Mouse (Mus musculus) right cerebral cortex, postnatal 36 days (tissue): ENCODE data around the gene Kcnk6.
A peak's percentile ranks its signal among the peaks of the same experiment; 100 is the strongest.
"Not testable (repeated sequence)": the region's sequence is repeated elsewhere in the genome, so short reads cannot be mapped to it uniquely, and the experiment has no call there.

Source experiments
- DNase-seq, 2 experiments: peaks; one replicate each; pipeline ENCODE4 v3.0.0; 2022; ENCODE audit warnings: low spot score in 2 of 2, mixed read lengths in 1 of 2

Gene Kcnk6

GRCm38 (mm10) chr7:29246619-29247313 lies 14.5 kb upstream of the Kcnk6 start:
- no peak for DNase-seq

DNA sequence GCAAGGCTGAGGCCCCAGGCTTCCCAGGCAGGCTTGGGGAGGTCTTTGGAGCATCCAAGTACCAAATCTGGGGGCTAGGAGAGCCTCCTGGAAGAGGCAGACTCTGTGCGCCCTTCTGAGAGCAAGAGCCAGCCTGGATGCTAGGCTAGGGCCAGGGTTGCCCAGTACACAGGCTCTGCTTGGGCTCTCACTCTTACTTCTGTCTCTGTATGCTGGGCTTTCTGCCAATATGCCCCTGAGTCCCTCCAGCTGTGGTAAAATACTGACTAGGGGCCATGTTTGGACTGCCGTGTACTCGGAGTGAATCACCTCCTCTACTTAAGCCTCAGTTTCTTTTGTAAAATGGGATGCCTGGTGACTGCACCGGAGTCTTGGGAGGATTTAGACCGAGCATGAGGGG lies 13.7 kb upstream of the Kcnk6 start:
- no peak for DNase-seq

- no peak for DNase-seq
Measured at GRCm38 (mm10) chr7:29244732-29245416, 12.6 kb upstream of the Kcnk6 start.

- peak; percentile 97 for DNase-seq
Measured at GRCm38 (mm10) chr7:29238019-29238967, 6.0 kb upstream of the Kcnk6 start, which contains the start of gene Yif1b. Gene Yif1b, plus strand, starts transcription at chr7:29238329.

DNA sequence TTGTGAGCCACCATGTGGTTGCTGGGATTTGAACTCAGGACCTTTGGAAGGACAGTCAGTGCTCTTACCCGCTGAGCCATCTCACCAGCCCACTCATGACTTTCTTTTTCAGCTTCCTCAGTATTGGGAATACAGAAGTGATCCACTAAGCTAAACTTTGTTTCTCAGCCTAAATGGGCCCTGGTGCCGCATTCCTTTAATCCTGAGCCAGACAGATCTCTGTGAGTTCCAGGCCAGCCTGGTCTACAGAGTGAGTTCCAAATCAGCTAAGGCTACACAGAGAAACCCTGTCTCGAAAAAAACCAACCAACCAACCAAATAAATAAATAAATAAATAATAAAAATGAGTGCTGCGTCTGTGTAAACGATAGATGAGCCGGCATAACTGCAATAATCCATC lies 5.3 kb upstream of the Kcnk6 start:
- not testable (repeated sequence) for DNase-seq

- DNase-seq: no peak
Measured at GRCm38 (mm10) chr7:29236593-29236992, 4.3 kb upstream of the Kcnk6 start.

GRCm38 (mm10) chr7:29234661-29235060 lies 2.3 kb upstream of the Kcnk6 start:
- no peak for DNase-seq

GRCm38 (mm10) chr7:29233745-29234144 lies 1.4 kb upstream of the Kcnk6 start:
- DNase-seq: no peak

DNA sequence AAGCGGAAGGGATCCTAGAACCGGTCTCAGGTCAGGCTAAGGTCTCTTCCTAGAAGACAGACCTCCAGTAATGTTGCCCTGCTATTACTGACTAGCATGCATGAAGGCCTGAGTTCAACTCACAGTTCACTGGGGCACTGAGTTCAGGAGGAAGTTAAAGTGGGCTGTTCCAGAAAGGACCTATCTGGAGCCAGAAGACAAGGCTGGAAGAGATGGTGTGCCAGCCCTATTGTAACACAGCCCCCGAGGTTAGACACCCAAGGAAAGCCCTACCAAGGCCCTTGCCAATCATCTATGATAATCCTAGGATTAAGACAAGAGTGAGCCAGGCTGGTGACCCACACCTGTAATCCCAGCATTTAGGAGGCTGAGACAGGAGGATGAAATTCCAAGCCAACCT lies 798 bp downstream of the Kcnk6 start:
- no peak for DNase-seq

GRCm38 (mm10) chr7:29230560-29230959 lies 1.8 kb downstream of the Kcnk6 start:
- no peak for DNase-seq

GRCm38 (mm10) chr7:29228202-29228601 lies 4.1 kb downstream of the Kcnk6 start:
- no peak for DNase-seq

DNA sequence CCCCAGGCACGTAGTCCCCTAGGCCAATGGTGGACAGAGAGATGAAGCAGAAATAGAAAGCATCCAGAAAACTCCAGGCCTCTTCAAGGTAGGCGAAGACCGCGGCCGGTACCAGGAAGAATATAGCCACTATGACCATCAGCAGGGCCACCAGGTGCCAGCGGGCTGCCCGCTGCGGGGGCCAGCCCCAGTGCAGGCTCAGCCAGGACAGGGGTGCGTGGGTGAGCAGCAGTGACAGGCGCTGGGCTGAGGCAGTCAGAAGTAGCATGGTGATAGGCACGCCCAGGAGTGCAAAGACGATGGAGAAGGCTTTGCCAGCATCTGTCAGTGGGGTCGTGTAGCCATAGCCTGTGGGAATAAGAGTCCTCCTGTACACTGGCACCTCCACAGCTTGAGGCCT lies 6.8 kb downstream of the Kcnk6 start:
- no peak for DNase-seq

DNA sequence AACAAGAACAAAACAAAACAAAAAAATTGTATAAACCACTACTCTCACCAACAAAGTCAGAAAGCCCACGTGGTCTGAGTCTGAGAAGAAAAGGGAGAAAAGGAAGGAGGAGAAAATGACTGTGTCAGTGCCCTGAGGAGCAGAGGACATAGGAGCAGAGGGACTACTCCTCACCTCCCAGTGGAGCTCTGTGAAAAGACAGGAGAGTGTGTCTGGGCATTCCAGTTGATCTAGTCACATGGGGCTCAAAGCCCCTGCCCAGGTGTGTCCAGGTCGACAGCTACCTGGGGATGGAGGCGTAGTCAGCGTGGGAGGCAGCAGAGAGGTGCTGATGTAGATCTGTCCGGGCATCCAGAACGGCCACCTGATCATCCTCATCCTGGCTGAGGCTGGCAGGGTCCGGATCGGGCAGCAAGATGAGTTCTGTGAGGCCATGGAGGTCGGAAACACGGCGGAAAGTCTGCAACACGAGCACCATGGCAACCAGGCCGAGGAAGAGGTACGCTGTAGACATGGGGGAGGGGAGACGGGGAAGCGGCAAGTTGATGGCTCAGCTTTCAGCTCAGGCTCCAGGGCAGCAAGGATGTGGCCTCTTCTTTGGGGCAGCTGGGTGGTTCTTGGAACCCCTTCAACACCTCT lies 7.4 kb downstream of the Kcnk6 start:
- DNase-seq: no peak

GRCm38 (mm10) chr7:29214846-29215245 lies 17.5 kb downstream of the Kcnk6 start:
- DNase-seq: no peak

DNA sequence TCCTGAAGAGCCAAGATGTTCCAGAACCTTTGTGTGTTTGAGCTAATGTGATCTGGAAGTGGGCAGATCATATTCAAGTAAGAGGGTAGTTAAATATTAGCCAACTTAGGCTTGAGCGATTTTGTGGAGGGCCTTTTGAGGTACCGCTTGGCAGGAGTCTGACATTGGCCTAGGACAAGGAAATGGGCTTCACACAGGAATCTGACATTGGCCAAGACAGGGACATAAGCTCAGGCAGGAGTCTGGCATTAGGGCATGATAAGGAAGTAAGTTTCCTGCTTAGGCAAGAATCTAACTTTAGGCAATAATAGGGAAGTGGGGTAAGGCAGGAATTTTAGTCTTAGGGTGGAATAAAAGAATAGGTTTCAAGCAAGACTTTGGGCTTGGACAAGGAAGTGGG lies 18.1 kb downstream of the Kcnk6 start:
- DNase-seq: no peak

GRCm38 (mm10) chr7:29213675-29214082 lies 18.6 kb downstream of the Kcnk6 start, which contains the start of gene Catsperg1:
Gene Catsperg1, minus strand, starts transcription at chr7:29214035.
- no peak for DNase-seq

GRCm38 (mm10) chr7:29212775-29213560 lies 19.3 kb downstream of the Kcnk6 start:
- DNase-seq: not testable (repeated sequence)

DNA sequence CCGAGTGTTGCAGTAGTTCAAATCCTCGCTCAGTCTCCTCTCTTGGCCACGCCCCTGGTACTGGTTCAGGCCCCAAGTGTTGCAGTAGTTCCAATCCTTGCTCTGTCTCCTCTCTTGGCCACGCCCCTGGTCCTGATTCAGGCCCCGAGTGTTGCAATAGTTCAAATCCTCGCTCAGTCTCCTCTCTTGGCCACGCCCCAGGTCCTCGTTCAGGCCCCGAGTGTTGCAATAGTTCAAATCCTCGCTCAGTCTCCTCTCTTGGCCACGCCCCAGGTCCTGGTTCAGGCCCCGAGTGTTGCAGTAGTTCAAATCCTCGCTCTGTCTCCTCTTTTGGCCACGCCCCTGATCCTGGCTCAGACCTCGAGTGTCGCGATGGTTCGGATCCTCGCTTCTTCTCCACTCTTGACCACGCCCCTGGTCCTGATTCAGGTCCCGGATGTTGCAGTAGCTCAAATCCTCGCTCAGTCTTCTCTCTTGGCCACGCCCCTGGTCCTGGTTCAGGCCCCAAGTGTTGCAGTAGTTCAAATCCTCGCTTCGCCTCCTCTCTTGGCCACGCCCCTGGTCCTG lies 20.0 kb downstream of the Kcnk6 start:
- DNase-seq: no peak

- peak in 1 of 2 experiments; percentile 11 for DNase-seq
Measured at GRCm38 (mm10) chr7:29211415-29212198, 20.7 kb downstream of the Kcnk6 start.

- not testable (repeated sequence) for DNase-seq
Measured at GRCm38 (mm10) chr7:29211013-29211412, 21.3 kb downstream of the Kcnk6 start.
